Mouse (Mus musculus): ENCODE measurements at regions not wholly inside any gene's neighbourhood (a gene's known extent, or its start where the extent isn't known, plus 50 kb on each side); places are given as distances from the start of the nearest gene placed in this dataset.

DNA sequence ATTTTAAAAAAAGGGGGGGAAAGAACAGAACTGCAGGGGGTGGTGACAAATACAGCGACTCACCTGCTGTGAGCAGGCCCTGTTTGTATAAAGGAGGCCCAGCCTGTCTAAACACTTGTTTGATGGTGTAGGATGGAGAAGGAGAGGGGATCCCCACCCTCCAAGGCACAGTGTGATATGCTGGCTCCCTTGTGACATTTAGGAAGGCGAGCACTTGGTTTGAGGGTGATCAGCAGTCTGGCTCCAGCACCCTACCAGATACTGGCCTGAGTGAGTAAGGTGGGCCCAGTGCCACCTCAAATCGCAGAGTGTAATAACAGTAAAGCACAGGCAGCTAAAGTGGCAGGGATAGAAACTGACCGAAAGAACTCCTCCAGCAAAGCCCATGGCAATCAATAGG lies 195.4 kb upstream of the Trib2 start:
- TF ChIP-seq CTCF (IDR thresholded peaks at IDR 0.05; ENCODE audit: low read depth) (no peak), EP300 (IDR thresholded peaks at IDR 0.05; ENCODE audit: low read depth) (no peak)
